Mouse (Mus musculus) kidney, postnatal 0 days (tissue): Measurements from ENCODE around the gene 2210407C18Rik. TPM values are rescaled to one million over a fixed set of nuclear protein-coding genes. Genes with fewer than 3 reads are reported as not detected.
A peak's percentile ranks its signal among the peaks of the same experiment; 100 is the strongest.

Source experiments
- ATAC-seq: fragments of 200-750 bp; cut with Nextera tagmentation; replicated peaks from 2 replicates; pipeline ENCODE4 v1.8.0; 2017; ENCODE audit warnings: low read depth, moderate number of reproducible peaks, moderate TSS enrichment, moderate library complexity; ENCODE audit not compliant: low FRiP score
- DNase-seq: peaks from one replicate; pipeline ENCODE4 v3.0.0-alpha.2; 2016; ENCODE audit warnings: low spot score
- H3K27ac ChIP-seq: fragments of 300-500 bp; sonication (generic); 2 replicates; pipeline ENCODE4 v1.5.1; 2014; ENCODE audit warnings: mild to moderate bottlenecking
- H3K27me3 ChIP-seq: fragments of 300-500 bp; sonication (generic); 2 replicates; pipeline ENCODE4 v1.6.1; 2014; ENCODE audit warnings: low read length, mixed read lengths; ENCODE audit not compliant: insufficient read depth
- H3K36me3 ChIP-seq: fragments of 300-500 bp; sonication (generic); 2 replicates; pipeline ENCODE4 v1.6.1; 2014; ENCODE audit warnings: low read length, mixed read lengths; ENCODE audit not compliant: insufficient read depth
- H3K4me1 ChIP-seq: fragments of 300-500 bp; sonication (generic); replicated peaks from 2 replicates; pipeline ENCODE4 v1.6.1; 2014; ENCODE audit warnings: antibody characterized with exemption, low read length, mixed read lengths; ENCODE audit not compliant: insufficient read depth
- H3K4me2 ChIP-seq: fragments of 300-500 bp; sonication (generic); 2 replicates; pipeline ENCODE4 v1.6.1; 2014; ENCODE audit warnings: mild to moderate bottlenecking, low read length, moderate library complexity, mixed read lengths
- H3K4me3 ChIP-seq: fragments of 300-500 bp; sonication (generic); replicated peaks from 2 replicates; pipeline ENCODE4 v1.5.1; 2014; ENCODE audit warnings: low read depth, low read length
- H3K9ac ChIP-seq: fragments of 300-500 bp; sonication (generic); 2 replicates; pipeline ENCODE4 v1.6.1; 2014; ENCODE audit warnings: low read depth, low read length
- H3K9me3 ChIP-seq: fragments of 300-500 bp; sonication (generic); replicated peaks from 2 replicates; pipeline ENCODE4 v1.6.1; 2016; ENCODE audit warnings: low read length, inconsistent platforms, mixed read lengths
- CTCF ChIP-seq: IDR thresholded peaks from 2 replicates; pipeline ENCODE4 v1.5.1; 2016; ENCODE audit warnings: antibody characterized with exemption, low read depth, mild to moderate bottlenecking, moderate library complexity
- WGBS: fragments of 180-500 bp; shearing (Covaris S2); extraction: QIAGEN DNeasy Blood & Tissue Kit; methylation state at CpG from one replicate; pipeline ENCODE4 v1.1.7; 2014; 5-methylcytosine and 5-hydroxymethylcytosine counted together
- polyA plus RNA-seq: library from polyadenylated mRNA; unstranded; fragments of >200 nt; fragmentation: Nextera tagmentation; extraction: Ambion mirVana; gene quantifications from 2 replicates; pipeline ENCODE4 v1.2.1, GENCODE M21; 2015

Gene 2210407C18Rik
- polyA plus RNA-seq = not detected in 2 replicates

DNA sequence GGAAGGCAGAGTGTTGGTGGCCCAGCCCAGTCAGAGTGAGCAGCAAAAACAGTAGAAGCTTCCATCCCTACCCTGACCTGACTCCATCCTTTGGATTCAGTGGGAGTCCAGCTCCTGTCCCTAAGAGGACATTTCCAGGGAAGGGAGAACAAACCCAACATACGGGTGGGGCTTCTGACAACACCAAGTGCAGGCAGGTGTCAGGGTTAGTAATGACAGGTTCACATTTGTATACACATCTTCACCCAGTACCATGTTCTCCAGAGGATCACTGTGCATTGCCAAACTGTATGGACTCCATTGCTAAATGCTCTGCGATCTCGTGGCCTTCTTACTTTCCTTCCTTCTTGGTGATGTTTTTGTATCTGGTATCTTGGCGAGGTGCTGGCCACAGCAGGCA, at the start of gene 2210407C18Rik:
2210407C18Rik (minus strand) TSS at position 101 of the 400 bp plus-strand sequence.
- ATAC-seq (no peak), DNase-seq (no peak)
- H3K4me2 ChIP-seq = no peak within 1 kb of the TSS
- H3K4me1 ChIP-seq = no peaks in the 10 kb centered on the region
- H3K9me3 ChIP-seq = no peaks in the 10 kb centered on the region
- no peaks in the 10 kb centered on the region for H3K27me3 ChIP-seq
- H3K9ac ChIP-seq = no peak within 1 kb of the TSS
- 89% methylated on average over 4 of the region's 4 CpGs for WGBS
- H3K4me3 ChIP-seq = no peak within 1 kb of the TSS
- H3K27ac ChIP-seq = no peak within 1 kb of the TSS
- TF ChIP-seq CTCF = no peak
- H3K36me3 ChIP-seq = no peaks in the 10 kb centered on the region

DNA sequence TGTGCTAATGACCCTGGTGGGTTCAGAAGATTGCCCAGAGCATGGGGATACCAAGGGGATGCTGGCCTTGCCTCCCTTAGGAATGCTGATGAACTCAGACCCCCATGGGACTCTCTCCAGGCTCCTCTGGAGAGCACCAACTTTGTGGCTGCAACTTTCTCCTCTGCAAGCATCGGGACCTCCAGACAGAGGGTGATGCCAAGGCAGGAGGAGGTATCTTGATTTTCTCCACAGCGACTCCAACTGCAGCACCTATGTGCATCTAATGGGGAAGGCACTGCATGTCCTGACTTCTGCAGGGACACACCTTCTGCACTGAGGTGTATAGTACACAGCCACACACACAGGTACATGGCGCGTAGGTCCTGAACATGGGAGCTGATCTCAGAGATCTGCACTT, 42.7 kb upstream of the 2210407C18Rik start, which contains the start of gene Olfr322:
Olfr322 (plus strand) TSS at position 187 of the 400 bp plus-strand sequence.
- 84% methylated on average over 4 of the region's 4 CpGs for WGBS
- H3K36me3 ChIP-seq = no peaks in the 10 kb centered on the region
- H3K9ac ChIP-seq = no peak within 1 kb of the TSS
- H3K4me3 ChIP-seq = no peak within 1 kb of the TSS
- TF ChIP-seq CTCF = no peak
- no peak for ATAC-seq
- H3K4me2 ChIP-seq = no peak within 1 kb of the TSS
- H3K27ac ChIP-seq = no peak within 1 kb of the TSS
- DNase-seq = no peak
- H3K9me3 ChIP-seq = no peaks in the 10 kb centered on the region
- H3K4me1 ChIP-seq = no peaks in the 10 kb centered on the region
- no peaks in the 10 kb centered on the region for H3K27me3 ChIP-seq

DNA sequence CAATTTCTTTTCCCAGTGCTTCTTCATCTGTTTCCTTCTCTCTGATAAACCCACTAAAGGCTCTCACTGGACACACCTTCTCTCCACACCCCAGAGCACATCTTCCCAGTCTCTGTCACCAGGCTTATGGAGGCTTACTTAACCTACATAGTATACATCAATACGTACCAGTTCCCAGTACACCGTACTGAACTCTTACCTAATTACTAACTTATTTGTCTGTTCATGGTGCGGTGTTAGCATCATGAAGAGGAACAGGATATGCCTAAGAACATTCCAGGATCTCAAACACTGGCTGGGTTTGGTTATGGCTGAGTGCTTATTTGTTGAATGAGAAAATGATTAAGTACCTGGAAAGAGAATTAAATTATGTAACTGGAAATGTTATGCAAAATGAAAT, 39.3 kb upstream of the 2210407C18Rik start:
- 77% methylated on average over 3 of the region's 3 CpGs for WGBS
- H3K9me3 ChIP-seq = no peaks in the 10 kb centered on the region
- no peak overlapping the region for H3K27ac ChIP-seq
- TF ChIP-seq CTCF = no peak
- H3K9ac ChIP-seq = no peak overlapping the region
- no peaks in the 10 kb centered on the region for H3K27me3 ChIP-seq
- no peaks in the 10 kb centered on the region for H3K4me1 ChIP-seq
- no peaks in the 10 kb centered on the region for H3K36me3 ChIP-seq
- no peak overlapping the region for H3K4me3 ChIP-seq
- ATAC-seq (no peak), DNase-seq (no peak)
- H3K4me2 ChIP-seq = no peak overlapping the region

DNA sequence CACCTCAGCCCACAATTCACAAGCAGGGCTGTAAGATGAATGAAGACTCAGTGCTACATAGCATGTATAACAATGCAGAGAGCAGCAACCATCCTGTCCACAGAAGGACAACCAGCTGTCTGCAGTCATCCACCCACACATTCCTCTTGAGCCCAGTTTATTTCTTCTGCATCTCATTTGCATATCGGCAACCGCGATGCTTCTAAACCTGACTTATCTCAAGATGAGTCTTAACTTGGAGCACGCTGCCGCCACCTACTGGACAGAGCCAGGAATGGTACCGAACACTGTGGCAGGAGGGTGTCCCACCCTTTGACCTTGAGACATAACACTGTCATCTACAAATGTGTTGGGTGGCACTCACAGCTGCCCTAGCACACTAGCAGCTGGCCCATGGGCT, 27.5 kb upstream of the 2210407C18Rik start:
- TF ChIP-seq CTCF = peak; percentile 59
- Histone ChIP-seq H3K4me2 (no peak overlapping the region), H3K4me3 (no peak overlapping the region), H3K9ac (no peak overlapping the region), H3K36me3 (no peaks in the 10 kb centered on the region), H3K4me1 (no peaks in the 10 kb centered on the region), H3K27ac (no peak overlapping the region), H3K9me3 (no peaks in the 10 kb centered on the region), H3K27me3 (0 out of 2 replicates have a peak, but pooled peaks cover 10% of the 10 kb centered on the region)
- ATAC-seq = no peak
- DNase-seq = peak; percentile 14
- WGBS = 39% methylated on average over 6 of the region's 6 CpGs

DNA sequence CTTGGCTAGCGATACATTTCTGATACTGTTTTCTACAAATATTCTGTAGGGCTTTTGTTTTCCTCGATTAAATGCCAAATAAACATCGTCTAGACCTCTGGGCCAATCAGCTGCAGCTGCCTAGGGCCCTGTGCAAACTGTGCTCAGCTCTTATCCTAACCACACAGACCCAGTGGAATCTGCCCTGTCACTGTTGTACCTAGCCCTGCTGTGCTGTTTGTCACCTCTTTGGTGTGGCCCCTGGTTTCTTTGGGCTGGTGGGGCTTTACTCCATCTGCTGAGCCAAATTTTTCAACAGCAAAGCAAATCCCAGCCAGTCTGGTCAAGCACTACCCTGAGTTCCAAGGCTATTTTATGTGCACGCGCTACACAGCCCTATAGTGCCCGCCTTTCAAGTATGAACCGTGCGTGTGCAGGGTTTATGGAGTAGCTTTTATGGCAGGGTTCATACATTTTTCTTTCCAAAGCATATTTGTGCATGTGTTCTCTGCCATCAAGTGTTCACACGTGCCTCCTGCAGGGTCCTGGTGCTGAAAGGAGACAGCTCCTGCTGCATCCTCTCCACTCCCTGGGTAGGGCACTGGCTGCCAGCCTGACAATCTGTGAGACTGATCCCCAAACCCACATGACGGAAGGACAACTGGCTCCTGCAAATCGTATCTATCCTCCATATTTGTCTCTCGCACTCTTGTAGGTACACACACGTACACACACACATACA, 25.9 kb upstream of the 2210407C18Rik start:
- no peak overlapping the region for H3K9ac ChIP-seq
- no peak overlapping the region for H3K4me3 ChIP-seq
- TF ChIP-seq CTCF = no peak
- ATAC-seq = no peak
- H3K4me1 ChIP-seq = no peaks in the 10 kb centered on the region
- H3K4me2 ChIP-seq = no peak overlapping the region
- 84% methylated on average over 13 of the region's 13 CpGs for WGBS
- H3K27me3 ChIP-seq = 0 out of 2 replicates have a peak, but pooled peaks cover 10% of the 10 kb centered on the region
- DNase-seq = no peak
- H3K27ac ChIP-seq = no peak overlapping the region
- H3K36me3 ChIP-seq = no peaks in the 10 kb centered on the region
- H3K9me3 ChIP-seq = no peaks in the 10 kb centered on the region

DNA sequence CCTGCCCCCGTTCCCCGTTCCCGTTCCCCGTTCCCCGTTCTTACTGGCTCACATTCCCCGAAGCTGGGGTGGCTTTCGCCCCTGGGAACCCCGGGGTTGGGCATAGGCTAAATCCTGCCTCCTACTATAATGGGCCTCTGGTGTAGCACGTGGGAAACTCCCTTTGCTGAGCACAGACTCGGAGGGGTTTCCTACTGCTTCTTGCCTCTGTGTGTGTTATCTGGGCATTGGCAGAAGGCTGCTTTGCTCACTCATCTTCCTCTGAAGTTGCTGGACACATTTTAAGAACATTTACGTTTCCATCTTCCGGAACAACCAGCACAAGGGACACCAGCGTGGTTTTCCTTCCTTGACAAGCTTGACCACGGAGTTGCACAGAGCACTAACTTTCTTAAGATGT, 25.2 kb upstream of the 2210407C18Rik start:
- peak overlapping the region; percentile 57; the same call in 1 of the 2 replicates for H3K4me2 ChIP-seq
- 0 out of 2 replicates have a peak overlapping the region, but pooled peaks have one; percentile 20 for H3K4me3 ChIP-seq
- no peak overlapping the region for H3K27ac ChIP-seq
- H3K4me1 ChIP-seq = no peaks in the 10 kb centered on the region
- H3K9me3 ChIP-seq = no peaks in the 10 kb centered on the region
- H3K27me3 ChIP-seq = 0 out of 2 replicates have a peak, but pooled peaks cover 10% of the 10 kb centered on the region
- H3K9ac ChIP-seq = no peak overlapping the region
- TF ChIP-seq CTCF = no peak
- WGBS = 26% methylated on average over 14 of the region's 14 CpGs
- DNase-seq = no peak
- H3K36me3 ChIP-seq = no peaks in the 10 kb centered on the region
- no peak for ATAC-seq
